Mouse (Mus musculus) hindbrain, embryonic 15.5 days (tissue): ENCODE data around the gene Syn3. TPM values are rescaled to one million over a fixed set of nuclear protein-coding genes. Genes with fewer than 3 reads are reported as not detected.

ENCODE experiments used
- ATAC-seq: fragments of 200-750 bp; cut with Nextera tagmentation; 2 replicates; pipeline ENCODE4 v1.8.0; 2017; ENCODE audit warnings: low read depth, moderate number of reproducible peaks, moderate TSS enrichment; ENCODE audit not compliant: low FRiP score
- H3K27ac ChIP-seq: fragments of 300-500 bp; sonication (generic); replicated peaks from 2 replicates; pipeline ENCODE4 v1.5.1; 2015; ENCODE audit warnings: mild to moderate bottlenecking, inconsistent platforms
- H3K27me3 ChIP-seq: fragments of 300-500 bp; sonication (generic); 2 replicates; pipeline ENCODE4 v1.6.1; 2015; ENCODE audit warnings: control low read depth, inconsistent platforms
- H3K36me3 ChIP-seq: fragments of 300-500 bp; sonication (generic); 2 replicates; pipeline ENCODE4 v1.6.1; 2015; ENCODE audit warnings: control low read depth, inconsistent platforms
- H3K4me1 ChIP-seq: fragments of 300-500 bp; sonication (generic); replicated peaks from 2 replicates; pipeline ENCODE4 v1.6.1; 2015; ENCODE audit warnings: control low read depth, inconsistent platforms
- H3K4me2 ChIP-seq: fragments of 300-500 bp; sonication (generic); 2 replicates; pipeline ENCODE4 v1.6.1; 2015; ENCODE audit warnings: moderate library complexity, mild to moderate bottlenecking, inconsistent platforms
- H3K4me3 ChIP-seq: fragments of 300-500 bp; sonication (generic); 2 replicates; pipeline ENCODE4 v1.5.1; 2015; ENCODE audit warnings: mild to moderate bottlenecking, inconsistent platforms
- H3K9ac ChIP-seq: fragments of 300-500 bp; sonication (generic); 2 replicates; pipeline ENCODE4 v1.6.1; 2015; ENCODE audit warnings: inconsistent platforms
- H3K9me3 ChIP-seq: fragments of 300-500 bp; sonication (generic); 2 replicates; pipeline ENCODE4 v1.6.1; 2016; ENCODE audit warnings: control low read depth, inconsistent platforms
- WGBS: fragments of 180-500 bp; shearing (Covaris S2); methylation state at CpG from one replicate; pipeline ENCODE4 v1.1.7; 2015; 5-methylcytosine and 5-hydroxymethylcytosine counted together
- polyA plus RNA-seq: library from polyadenylated mRNA; unstranded; fragments of >200 nt; fragmentation: Nextera tagmentation; extraction: Ambion mirVana; gene quantifications from 2 replicates; pipeline ENCODE4 v1.2.1, GENCODE M21; 2015

The Syn3 gene
- polyA plus RNA-seq, 1 experiment from 2014 or later, result 30.1 TPM

GRCm38 (mm10) chr10:86168084-86168483 is 330.6 kb downstream of the Syn3 start:
- whole genome bisulfite sequencing, result 85% methylated on average over 2 of the region's 2 CpGs
- Histone ChIP-seq H3K4me1 (peaks cover 5% of the 10 kb centered on the region), H3K27me3 (no peaks in the 10 kb centered on the region), H3K27ac (no peak overlapping the region), H3K4me3 (no peak overlapping the region), H3K4me2 (no peak overlapping the region), H3K9ac (no peak overlapping the region), H3K9me3 (no peaks in the 10 kb centered on the region), H3K36me3 (no peaks in the 10 kb centered on the region)
- no peak for ATAC-seq

- Histone ChIP-seq H3K27me3 (no peaks in the 10 kb centered on the region), H3K4me1 (peaks cover 5% of the 10 kb centered on the region), H3K36me3 (no peaks in the 10 kb centered on the region), H3K9ac (no peak overlapping the region), H3K4me3 (no peak overlapping the region), H3K9me3 (no peaks in the 10 kb centered on the region), H3K27ac (peak overlapping the region; percentile 62), H3K4me2 (no peak overlapping the region)
- 18% methylated on average over 4 of the region's 4 CpGs for WGBS
- ATAC-seq, result peak; percentile 54; the same call in 1 of the 2 replicates
Measured at GRCm38 (mm10) chr10:86166854-86167268, 331.8 kb downstream of the Syn3 start.

- H3K4me3 ChIP-seq, result no peak overlapping the region
- WGBS, result 50% methylated on average over 3 of the region's 3 CpGs
- no peaks in the 10 kb centered on the region for H3K27me3 ChIP-seq
- peaks cover 5% of the 10 kb centered on the region for H3K4me1 ChIP-seq
- H3K27ac ChIP-seq, result no peak overlapping the region
- ATAC-seq, result no peak
- H3K9me3 ChIP-seq, result no peaks in the 10 kb centered on the region
- no peaks in the 10 kb centered on the region for H3K36me3 ChIP-seq
- H3K4me2 ChIP-seq, result no peak overlapping the region
- no peak overlapping the region for H3K9ac ChIP-seq
Measured at GRCm38 (mm10) chr10:86164098-86164497, 334.6 kb downstream of the Syn3 start.

GRCm38 (mm10) chr10:86161783-86162271 is 336.9 kb downstream of the Syn3 start:
- H3K27ac ChIP-seq, result no peak overlapping the region
- ATAC-seq, result no peak

GRCm38 (mm10) chr10:86158198-86158899 is 340.3 kb downstream of the Syn3 start:
- Histone ChIP-seq H3K9me3 (no peaks in the 10 kb centered on the region), H3K27ac (0 out of 2 replicates have a peak overlapping the region, but pooled peaks have one; percentile 4), H3K4me1 (no peaks in the 10 kb centered on the region), H3K4me2 (no peak overlapping the region), H3K36me3 (no peaks in the 10 kb centered on the region), H3K27me3 (no peaks in the 10 kb centered on the region), H3K4me3 (no peak overlapping the region), H3K9ac (no peak overlapping the region)
- no peak for ATAC-seq
- WGBS, result 80% methylated on average over 8 of the region's 8 CpGs

More at GRCm38 (mm10) chr10:86161783-86162271, 336.9 kb downstream of the Syn3 start:
- H3K9me3 ChIP-seq, result no peaks in the 10 kb centered on the region
- peaks cover 3% of the 10 kb centered on the region for H3K4me1 ChIP-seq
- H3K4me3 ChIP-seq, result no peak overlapping the region
- H3K36me3 ChIP-seq, result no peaks in the 10 kb centered on the region
- no peak overlapping the region for H3K9ac ChIP-seq
- H3K27me3 ChIP-seq, result no peaks in the 10 kb centered on the region
- H3K4me2 ChIP-seq, result no peak overlapping the region
- 83% methylated on average over 6 of the region's 6 CpGs for WGBS

GRCm38 (mm10) chr10:86155344-86155743 is 343.4 kb downstream of the Syn3 start:
- 67% methylated on average over 3 of the region's 3 CpGs for WGBS
- no peaks in the 10 kb centered on the region for H3K27me3 ChIP-seq
- no peaks in the 10 kb centered on the region for H3K4me1 ChIP-seq
- H3K27ac ChIP-seq, result no peak overlapping the region
- H3K9ac ChIP-seq, result no peak overlapping the region
- no peak for ATAC-seq
- no peak overlapping the region for H3K4me2 ChIP-seq
- no peaks in the 10 kb centered on the region for H3K36me3 ChIP-seq
- H3K9me3 ChIP-seq, result no peaks in the 10 kb centered on the region
- H3K4me3 ChIP-seq, result no peak overlapping the region

- H3K4me1 ChIP-seq, result peaks cover 8% of the 10 kb centered on the region; the same call in 1 of the 2 replicates
- H3K36me3 ChIP-seq, result no peaks in the 10 kb centered on the region
- no peak overlapping the region for H3K4me2 ChIP-seq
- ATAC-seq, result no peak
- H3K9ac ChIP-seq, result no peak overlapping the region
- no peak overlapping the region for H3K27ac ChIP-seq
- no peaks in the 10 kb centered on the region for H3K9me3 ChIP-seq
- no peak overlapping the region for H3K4me3 ChIP-seq
- no peaks in the 10 kb centered on the region for H3K27me3 ChIP-seq
Measured at GRCm38 (mm10) chr10:86153221-86153620, 345.5 kb downstream of the Syn3 start.

GRCm38 (mm10) chr10:86151357-86151756 is 347.3 kb downstream of the Syn3 start:
- no peaks in the 10 kb centered on the region for H3K36me3 ChIP-seq
- H3K27me3 ChIP-seq, result no peaks in the 10 kb centered on the region
- H3K4me1 ChIP-seq, result peaks cover 8% of the 10 kb centered on the region; the same call in 1 of the 2 replicates
- H3K4me2 ChIP-seq, result no peak overlapping the region
- H3K9ac ChIP-seq, result no peak overlapping the region
- no peak overlapping the region for H3K4me3 ChIP-seq
- no peaks in the 10 kb centered on the region for H3K9me3 ChIP-seq
- ATAC-seq, result no peak
- 90% methylated on average over 5 of the region's 5 CpGs for WGBS
- no peak overlapping the region for H3K27ac ChIP-seq

- Histone ChIP-seq H3K36me3 (no peaks in the 10 kb centered on the region), H3K4me2 (no peak overlapping the region), H3K27ac (no peak overlapping the region), H3K9ac (no peak overlapping the region), H3K9me3 (no peaks in the 10 kb centered on the region), H3K4me1 (peaks cover 8% of the 10 kb centered on the region; the same call in 1 of the 2 replicates), H3K27me3 (no peaks in the 10 kb centered on the region), H3K4me3 (no peak overlapping the region)
- ATAC-seq, result no peak
- 61% methylated on average over 1 of the region's 1 CpGs for WGBS
Measured at GRCm38 (mm10) chr10:86150076-86150475, 348.6 kb downstream of the Syn3 start.

- H3K27ac ChIP-seq, result peak overlapping the region; percentile 30; the same call in 1 of the 2 replicates
- peaks cover 8% of the 10 kb centered on the region; the same call in 1 of the 2 replicates for H3K4me1 ChIP-seq
- H3K4me2 ChIP-seq, result no peak overlapping the region
- no peak overlapping the region for H3K4me3 ChIP-seq
- no peaks in the 10 kb centered on the region for H3K36me3 ChIP-seq
- no peaks in the 10 kb centered on the region for H3K9me3 ChIP-seq
- H3K9ac ChIP-seq, result no peak overlapping the region
- WGBS, result 64% methylated on average over 3 of the region's 3 CpGs
- no peaks in the 10 kb centered on the region for H3K27me3 ChIP-seq
- ATAC-seq, result peak; percentile 58
Measured at GRCm38 (mm10) chr10:86149029-86149818, 349.5 kb downstream of the Syn3 start.

- H3K9ac ChIP-seq, result no peak overlapping the region
- ATAC-seq, result no peak
Measured at GRCm38 (mm10) chr10:86139061-86139681, 359.5 kb downstream of the Syn3 start.

More at GRCm38 (mm10) chr10:86139061-86139681, 359.5 kb downstream of the Syn3 start:
- WGBS, result 73% methylated on average over 8 of the region's 8 CpGs
- Histone ChIP-seq H3K36me3 (no peaks in the 10 kb centered on the region), H3K27ac (no peak overlapping the region), H3K4me2 (no peak overlapping the region), H3K9me3 (no peaks in the 10 kb centered on the region), H3K27me3 (no peaks in the 10 kb centered on the region), H3K4me1 (no peaks in the 10 kb centered on the region), H3K4me3 (no peak overlapping the region)
